Mouse (Mus musculus) midbrain, embryonic 16.5 days (tissue): ENCODE measurements around the gene Nsd1. TPM values are rescaled to one million over a fixed set of nuclear protein-coding genes. Genes with fewer than 3 reads are reported as not detected.
A peak's percentile ranks its signal among the peaks of the same experiment; 100 is the strongest.

ENCODE experiments used
- ATAC-seq: fragments of 200-750 bp; cut with Nextera tagmentation; 2 replicates; pipeline ENCODE4 v1.8.0; 2017; ENCODE audit warnings: moderate TSS enrichment
- H3K27ac ChIP-seq: fragments of 300-500 bp; sonication (generic); 2 replicates; pipeline ENCODE4 v1.5.1; 2014; ENCODE audit warnings: mild to moderate bottlenecking, low read length, mixed read lengths
- H3K27me3 ChIP-seq: fragments of 300-500 bp; sonication (generic); 2 replicates; pipeline ENCODE4 v1.6.1; 2014; ENCODE audit warnings: low read depth, low read length, mixed read lengths; ENCODE audit not compliant: control insufficient read depth, insufficient read depth
- H3K36me3 ChIP-seq: fragments of 300-500 bp; sonication (generic); 2 replicates; pipeline ENCODE4 v1.6.1; 2014; ENCODE audit warnings: mild to moderate bottlenecking, low read length, moderate library complexity, mixed read lengths; ENCODE audit not compliant: control insufficient read depth, insufficient read depth
- H3K4me1 ChIP-seq: fragments of 300-500 bp; sonication (generic); 2 replicates; pipeline ENCODE4 v1.6.1; 2014; ENCODE audit warnings: mild to moderate bottlenecking, low read length, mixed read lengths; ENCODE audit not compliant: control insufficient read depth, insufficient read depth
- H3K4me2 ChIP-seq: fragments of 300-500 bp; sonication (generic); 2 replicates; pipeline ENCODE4 v1.6.1; 2014; ENCODE audit warnings: mild to moderate bottlenecking, low read length, mixed read lengths
- H3K4me3 ChIP-seq: fragments of 300-500 bp; sonication (generic); 2 replicates; pipeline ENCODE4 v1.5.1; 2014; ENCODE audit warnings: low read depth, mild to moderate bottlenecking, low read length, moderate library complexity, mixed read lengths
- H3K9ac ChIP-seq: fragments of 300-500 bp; sonication (generic); 2 replicates; pipeline ENCODE4 v1.6.1; 2014; ENCODE audit warnings: low read depth, low read length, mixed read lengths
- H3K9me3 ChIP-seq: fragments of 300-500 bp; sonication (generic); replicated peaks from 2 replicates; pipeline ENCODE4 v1.6.1; 2014; ENCODE audit warnings: mild to moderate bottlenecking, low read length, mixed read lengths; ENCODE audit not compliant: control insufficient read depth, poor library complexity, severe bottlenecking
- WGBS: fragments of 180-500 bp; shearing (Covaris S2); extraction: QIAGEN DNeasy Blood & Tissue Kit; methylation state at CpG from one replicate; pipeline ENCODE4 v1.1.7; 2014; 5-methylcytosine and 5-hydroxymethylcytosine counted together
- polyA plus RNA-seq: library from polyadenylated mRNA; unstranded; fragments of >200 nt; fragmentation: Nextera tagmentation; extraction: Ambion mirVana; gene quantifications from 2 replicates; pipeline ENCODE4 v1.2.1, GENCODE M21; 2015

Gene Nsd1
- polyA plus RNA-seq, 1 experiment from 2014 or later, result 45.2 TPM

DNA sequence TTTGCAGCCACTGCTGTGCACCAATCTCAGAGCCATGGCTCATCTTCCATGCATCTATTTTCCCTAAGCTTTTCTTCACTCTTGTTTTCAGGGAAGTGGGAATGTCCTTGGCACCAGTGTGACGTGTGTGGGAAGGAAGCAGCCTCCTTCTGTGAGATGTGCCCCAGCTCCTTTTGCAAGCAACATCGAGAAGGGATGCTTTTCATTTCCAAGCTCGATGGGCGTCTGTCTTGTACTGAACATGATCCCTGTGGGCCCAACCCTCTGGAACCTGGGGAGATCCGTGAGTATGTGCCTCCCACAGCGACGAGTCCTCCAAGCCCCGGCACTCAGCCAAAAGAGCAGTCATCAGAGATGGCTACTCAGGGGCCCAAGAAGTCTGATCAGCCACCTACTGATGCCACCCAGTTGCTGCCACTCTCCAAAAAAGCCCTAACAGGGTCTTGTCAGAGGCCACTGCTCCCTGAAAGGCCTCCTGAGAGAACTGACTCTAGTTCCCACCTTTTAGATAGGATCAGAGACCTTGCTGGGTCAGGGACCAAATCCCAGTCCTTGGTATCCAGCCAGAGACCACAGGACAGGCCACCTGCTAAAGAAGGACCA lies 102.5 kb downstream of the Nsd1 start:
- 92% methylated on average over 8 of the region's 8 CpGs for WGBS
- Histone ChIP-seq H3K4me1 (no peaks in the 10 kb centered on the region), H3K4me3 (no peak overlapping the region), H3K9me3 (no peaks in the 10 kb centered on the region), H3K36me3 (peaks cover 37% of the 10 kb centered on the region), H3K27me3 (no peaks in the 10 kb centered on the region), H3K4me2 (no peak overlapping the region), H3K27ac (no peak overlapping the region), H3K9ac (no peak overlapping the region)
- no peak for ATAC-seq

DNA sequence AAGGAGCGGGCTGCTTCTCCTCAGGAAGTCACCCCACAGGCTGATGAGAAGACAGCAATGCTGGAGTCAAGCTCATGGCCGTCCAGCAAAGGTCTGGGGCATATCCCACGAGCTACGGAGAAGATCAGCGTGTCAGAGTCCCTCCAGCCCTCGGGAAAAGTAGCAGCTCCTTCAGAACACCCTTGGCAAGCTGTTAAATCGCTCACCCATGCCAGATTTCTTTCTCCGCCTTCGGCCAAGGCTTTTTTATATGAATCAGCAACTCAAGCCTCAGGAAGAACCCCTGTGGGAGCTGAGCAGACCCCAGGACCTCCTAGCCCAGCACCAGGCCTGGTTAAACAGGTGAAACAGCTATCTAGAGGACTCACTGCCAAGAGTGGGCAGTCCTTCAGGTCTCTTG lies 103.5 kb downstream of the Nsd1 start:
- Histone ChIP-seq H3K27me3 (no peaks in the 10 kb centered on the region), H3K4me3 (no peak overlapping the region), H3K4me1 (no peaks in the 10 kb centered on the region), H3K4me2 (no peak overlapping the region), H3K9ac (no peak overlapping the region), H3K36me3 (peaks cover 30% of the 10 kb centered on the region), H3K9me3 (no peaks in the 10 kb centered on the region), H3K27ac (no peak overlapping the region)
- ATAC-seq, result no peak
- WGBS, result 88% methylated on average over 9 of the region's 9 CpGs

- Histone ChIP-seq H3K27me3 (no peaks in the 10 kb centered on the region), H3K4me1 (no peaks in the 10 kb centered on the region), H3K9me3 (no peaks in the 10 kb centered on the region), H3K4me3 (no peak overlapping the region), H3K4me2 (no peak overlapping the region), H3K9ac (no peak overlapping the region), H3K36me3 (peaks cover 30% of the 10 kb centered on the region), H3K27ac (no peak overlapping the region)
- ATAC-seq, result no peak
- WGBS, result 92% methylated on average over 2 of the region's 2 CpGs
Observed at GRCm38 (mm10) chr13:55314891-55315412, 105.4 kb downstream of the Nsd1 start.

GRCm38 (mm10) chr13:55318351-55318750 lies 108.8 kb downstream of the Nsd1 start:
- Histone ChIP-seq H3K9me3 (no peaks in the 10 kb centered on the region), H3K36me3 (peaks cover 5% of the 10 kb centered on the region), H3K27me3 (no peaks in the 10 kb centered on the region), H3K4me3 (no peak overlapping the region), H3K4me2 (no peak overlapping the region), H3K27ac (no peak overlapping the region), H3K9ac (no peak overlapping the region), H3K4me1 (peaks cover 19% of the 10 kb centered on the region)
- no peak for ATAC-seq
- 77% methylated on average over 3 of the region's 3 CpGs for WGBS

- peak within 1 kb of the TSS; percentile 97 for H3K4me3 ChIP-seq
- peak within 1 kb of the TSS; percentile 97 for H3K4me2 ChIP-seq
- peaks cover 26% of the 10 kb centered on the region for H3K4me1 ChIP-seq
- 88% methylated on average over 4 of the region's 4 CpGs for WGBS
- no peak for ATAC-seq
- peaks cover under 1% of the 10 kb centered on the region for H3K36me3 ChIP-seq
- H3K9me3 ChIP-seq, result no peaks in the 10 kb centered on the region
- no peaks in the 10 kb centered on the region for H3K27me3 ChIP-seq
- peak within 1 kb of the TSS; percentile 84 for H3K27ac ChIP-seq
- H3K9ac ChIP-seq, result peak within 1 kb of the TSS; percentile 96
Observed at GRCm38 (mm10) chr13:55319931-55320533, 110.5 kb downstream of the Nsd1 start, which contains the start of gene Prelid1. TSS of gene Prelid1 (plus strand) at chr13:55320500.

DNA sequence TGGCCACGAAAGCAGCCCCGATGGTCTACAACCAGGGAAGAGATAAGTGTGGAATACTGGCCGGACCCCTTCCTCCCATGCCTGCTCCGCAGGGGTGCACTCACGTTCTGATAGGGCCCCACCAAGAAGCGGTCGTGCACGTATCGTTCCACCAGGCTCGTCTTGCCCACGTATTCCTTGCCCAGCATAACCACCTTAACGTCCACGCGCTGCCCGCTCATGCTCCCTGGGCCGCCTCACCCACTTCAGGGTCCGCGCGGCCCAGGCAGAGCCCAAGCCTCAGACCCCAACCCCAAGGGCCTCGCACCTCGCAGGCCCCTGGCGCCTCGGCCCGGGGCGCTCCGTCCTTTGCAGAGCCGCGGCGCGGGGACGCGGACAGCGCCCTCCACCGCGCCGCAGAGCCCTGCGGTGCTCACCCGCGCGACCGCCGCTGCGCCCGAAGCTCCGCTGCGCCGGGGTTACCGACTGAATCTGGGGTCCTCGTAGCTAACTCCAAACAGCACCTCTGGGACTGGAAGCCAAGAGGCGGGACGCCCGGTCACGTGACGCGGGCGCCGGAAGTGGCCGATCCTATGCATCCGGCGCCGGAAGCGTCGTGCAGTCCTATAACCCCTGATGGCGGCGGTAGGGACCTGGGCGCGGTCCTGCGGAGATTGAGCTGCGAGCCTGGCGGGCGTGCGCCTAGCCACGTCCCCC lies 112.0 kb downstream of the Nsd1 start, which contains the start of gene Rab24:
Rab24 (minus strand) TSS at position 513 of the 696 bp plus-strand sequence.
- H3K4me3 ChIP-seq, result peak within 1 kb of the TSS; percentile 97
- H3K4me2 ChIP-seq, result peak within 1 kb of the TSS; percentile 97
- no peaks in the 10 kb centered on the region for H3K9me3 ChIP-seq
- peaks cover 12% of the 10 kb centered on the region for H3K36me3 ChIP-seq
- H3K4me1 ChIP-seq, result peaks cover 26% of the 10 kb centered on the region
- no peaks in the 10 kb centered on the region for H3K27me3 ChIP-seq
- ATAC-seq, result peak; percentile 93
- H3K27ac ChIP-seq, result peak within 1 kb of the TSS; percentile 84
- peak within 1 kb of the TSS; percentile 96 for H3K9ac ChIP-seq
- under 1% methylated on average over 73 of the region's 73 CpGs for WGBS

DNA sequence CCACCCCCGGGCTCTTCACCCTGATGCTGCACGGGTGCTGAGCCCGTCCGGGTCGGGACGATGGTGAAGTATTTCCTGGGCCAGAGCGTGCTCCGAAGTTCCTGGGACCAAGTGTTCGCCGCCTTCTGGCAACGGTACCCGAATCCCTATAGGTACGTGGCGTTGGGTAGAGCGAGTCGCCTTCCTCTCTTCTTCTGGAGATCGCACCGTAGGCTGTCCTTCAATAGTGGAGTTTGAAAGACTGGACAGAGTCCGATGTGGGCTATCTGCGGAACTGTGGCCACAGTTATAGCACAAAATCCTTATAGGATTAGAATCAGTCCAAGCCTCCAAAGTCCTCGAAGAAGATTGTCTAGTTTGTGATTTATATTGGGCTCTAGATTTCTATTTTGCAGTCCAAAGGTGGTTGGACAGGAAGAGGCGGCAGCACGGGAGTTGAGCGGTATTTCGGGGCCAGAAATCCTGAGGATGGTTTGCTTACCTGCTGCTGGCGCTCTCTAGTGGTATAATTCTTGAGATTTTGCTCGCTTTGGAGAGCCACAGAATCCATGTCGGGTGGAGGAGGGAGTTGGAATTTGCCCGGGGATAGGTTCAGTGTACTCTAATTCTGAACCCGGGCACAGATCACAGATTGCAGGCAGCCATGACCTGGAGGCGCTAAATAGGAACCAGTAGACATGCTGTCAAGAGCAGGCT lies 112.7 kb downstream of the Nsd1 start:
- ATAC-seq, result 0 out of 2 replicates have a peak, but pooled peaks have one; percentile 19
- Histone ChIP-seq H3K9me3 (no peaks in the 10 kb centered on the region), H3K36me3 (peaks cover 12% of the 10 kb centered on the region), H3K4me3 (peak overlapping the region; percentile 97), H3K9ac (peak overlapping the region; percentile 96), H3K4me1 (peaks cover 31% of the 10 kb centered on the region), H3K27ac (peak overlapping the region; percentile 84), H3K27me3 (no peaks in the 10 kb centered on the region), H3K4me2 (peak overlapping the region; percentile 97)
- 1% methylated on average over 31 of the region's 31 CpGs for WGBS

DNA sequence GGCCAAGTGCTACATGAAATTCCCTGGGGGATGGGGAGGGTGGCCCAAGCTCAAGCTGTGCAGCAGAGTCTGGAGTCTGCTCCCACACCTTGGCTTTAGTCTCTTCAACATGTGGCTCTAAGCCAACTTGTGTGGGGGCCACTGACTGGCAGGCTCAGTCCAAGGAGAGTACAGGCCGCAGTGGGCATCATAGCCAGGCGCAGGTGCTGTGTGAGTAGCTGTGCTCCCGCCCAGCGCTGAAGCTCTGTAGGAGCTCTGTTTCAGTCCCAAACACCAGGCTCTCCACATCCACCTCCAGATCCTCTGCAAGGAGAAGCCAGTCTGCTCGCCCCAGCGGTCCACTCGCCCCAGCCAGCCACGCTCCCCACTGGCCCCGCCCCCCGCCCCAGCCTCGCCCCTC lies 116.0 kb downstream of the Nsd1 start:
- Histone ChIP-seq H3K27ac (no peak overlapping the region), H3K9me3 (no peaks in the 10 kb centered on the region), H3K36me3 (peaks cover 12% of the 10 kb centered on the region), H3K9ac (no peak overlapping the region), H3K4me1 (peaks cover 38% of the 10 kb centered on the region), H3K4me2 (no peak overlapping the region), H3K27me3 (no peaks in the 10 kb centered on the region), H3K4me3 (no peak overlapping the region)
- ATAC-seq, result no peak
- WGBS, result 82% methylated on average over 9 of the region's 11 CpGs
